30 mouse cellular contexts compared by ENCODE assay signal in the genomic region with DNA sequence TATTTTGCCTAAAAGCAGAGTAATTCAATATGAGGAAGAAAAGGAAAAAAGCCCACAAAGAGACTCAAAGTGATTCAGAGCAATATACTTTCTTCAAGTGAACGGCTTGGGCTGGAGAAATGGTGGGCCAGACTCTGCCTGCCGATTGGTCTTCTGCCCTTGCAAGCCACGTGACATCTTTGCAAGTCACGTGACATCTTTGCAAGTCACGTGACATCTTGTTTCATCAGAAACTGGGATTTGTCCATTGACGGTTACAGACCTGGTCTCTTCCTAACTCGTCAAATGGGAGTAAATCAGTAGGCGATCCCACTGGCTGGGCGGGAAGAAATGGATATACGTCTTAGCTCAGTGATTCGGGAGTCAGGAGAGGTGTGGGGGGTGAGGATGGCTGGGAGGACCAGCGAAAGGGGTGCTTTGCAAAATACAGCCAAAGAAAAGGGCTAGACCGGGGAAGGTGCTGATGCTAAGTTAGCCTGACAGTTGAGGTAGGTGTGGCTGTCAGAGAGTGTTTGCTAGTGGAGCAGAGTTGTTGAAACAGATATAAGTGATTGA. TPM values are rescaled to one million over a fixed set of nuclear protein-coding genes. Genes with fewer than 3 reads are reported as not detected.
DNase-seq lines count a peak whose midpoint lies in the region; ATAC-seq and TF ChIP-seq lines count a peak whose summit lies in the region.
"Had no signal": no experiment of that assay in that cellular context is flagged by ENCODE, and none has a peak within 500 bp of the region (broad histone marks: within the 10 kb centered on the region; RNA-seq: fewer than 3 reads in every experiment).

No protein-coding gene starts in this region.

- H3K79me2 ChIP-seq in C2C12 (ENCODE audit: control insufficient read depth, insufficient read depth), result no peaks in the 10 kb centered on the region
- no peaks in the 10 kb centered on the region for H3K79me2 ChIP-seq in MEL (ENCODE audit: control insufficient read depth, insufficient read depth, low read length, poor library complexity)
- H3K79me2 ChIP-seq in myocyte (ENCODE audit: control insufficient read depth, insufficient read depth), result no peaks in the 10 kb centered on the region

- WGBS in heart, embryonic 10.5 days, result 90% methylated on average over 13 of the region's 13 CpGs

- no peaks in the 10 kb centered on the region for H3K36me3 ChIP-seq in heart, embryonic 10.5 days
- no peaks in the 10 kb centered on the region for H3K36me3 ChIP-seq in C2C12 (ENCODE audit: control insufficient read depth, insufficient read depth)
- no peaks in the 10 kb centered on the region for H3K36me3 ChIP-seq in MEL (ENCODE audit: control insufficient read depth in 1 of 2, insufficient read depth in 2 of 2, low read length in 2 of 2)
- no peaks in the 10 kb centered on the region for H3K36me3 ChIP-seq in myocyte (ENCODE audit: control insufficient read depth, insufficient read depth)
- H3K36me3 ChIP-seq: embryonic facial prominence, embryonic 10.5 days; embryonic facial prominence, embryonic 13.5 days; forebrain, embryonic 10.5 days; hindbrain, embryonic 10.5 days; hindbrain, embryonic 13.5 days had no signal

- TF ChIP-seq RAD21 in MEL (IDR thresholded peaks at IDR 0.05; ENCODE audit: low read depth, low read length), result no peak

- H3K4me3 ChIP-seq in heart, embryonic 10.5 days, result no peak overlapping the region
- H3K4me3 ChIP-seq in C2C12 (ENCODE audit: insufficient read depth, poor library complexity, severe bottlenecking) (no peak overlapping the region), MEL (ENCODE audit: control insufficient read depth in 1 of 2, insufficient read depth in 1 of 2, low read depth in 2 of 2, low read length in 2 of 2) (no peak overlapping the region), myocyte (no peak overlapping the region)
- H3K4me3 ChIP-seq: embryonic facial prominence, embryonic 10.5 days; embryonic facial prominence, embryonic 13.5 days; erythroblast, embryonic 14.5 days; forebrain, embryonic 10.5 days; forebrain, embryonic 13.5 days; gastrocnemius, adult 2 months; hindbrain, embryonic 10.5 days; hindbrain, embryonic 13.5 days had no signal

- no peak for TF ChIP-seq POLR2A in MEL (IDR thresholded peaks at IDR 0.05; ENCODE audit: control insufficient read depth in 1 of 2, insufficient read depth in 1 of 2, low read depth in 1 of 2, low read length in 2 of 2, poor library complexity in 1 of 2)
- no peak for TF ChIP-seq POLR2A in myocyte (IDR thresholded peaks at IDR 0.05; ENCODE audit: insufficient read length, low read depth)

- peaks cover 5% of the 10 kb centered on the region for H3K4me1 ChIP-seq in heart, embryonic 10.5 days
- no peaks in the 10 kb centered on the region for H3K4me1 ChIP-seq in MEL (ENCODE audit: control insufficient read depth in 1 of 2, insufficient read depth in 2 of 2, low read length in 2 of 2)
- H3K4me1 ChIP-seq: forebrain, embryonic 13.5 days had no signal

- no peaks in the 10 kb centered on the region for H3K79me3 ChIP-seq in C2C12 (ENCODE audit: low read depth)

- no peak for TF ChIP-seq CTCF in C2C12 (IDR thresholded peaks at IDR 0.05; ENCODE audit: control insufficient read depth, insufficient read depth, insufficient read length)
- TF ChIP-seq CTCF in MEL (IDR thresholded peaks at IDR 0.05 in 2 of 3, conservative IDR thresholded peaks at IDR 0.05 in 1 of 3; ENCODE audit: control insufficient read depth in 1 of 3, insufficient read depth in 1 of 3, low read depth in 2 of 3, low read length in 3 of 3, poor library complexity in 1 of 3, severe bottlenecking in 1 of 3), result no peak

- no peak overlapping the region for H3K27ac ChIP-seq in heart, embryonic 10.5 days
- H3K27ac ChIP-seq in MEL (ENCODE audit: control insufficient read depth, low read depth, low read length), result no peak overlapping the region
- H3K27ac ChIP-seq: embryonic facial prominence, embryonic 10.5 days; embryonic facial prominence, embryonic 13.5 days; forebrain, embryonic 10.5 days; forebrain, embryonic 13.5 days; gastrocnemius, adult 2 months; hindbrain, embryonic 10.5 days; hindbrain, embryonic 13.5 days had no signal

- H3ac ChIP-seq in C2C12 (ENCODE audit: control insufficient read depth, insufficient read length, low read depth), result no peak overlapping the region
- H3ac ChIP-seq in myocyte (ENCODE audit: control insufficient read depth, insufficient read length), result no peak overlapping the region

- peak; percentile 58 for DNase-seq in heart, embryonic 10.5 days (ENCODE audit: low spot score)
- DNase-seq in heart, adult 9 months (ENCODE audit: low spot score in 2 of 2), result no peak
- DNase-seq in MEL (ENCODE audit: low read depth, low spot score), result no peak
- no peak for DNase-seq in cerebellum, adult 9-11 months
- DNase-seq: adrenal gland, adult 2 months; adrenal gland, postnatal 14 days; B cell, adult 2 months; cerebellum, adult 11 months; cerebellum, adult 2 months; cerebellum, postnatal 10 days; cerebellum, postnatal 36 days; embryo, embryonic 11 days; gastrocnemius, adult 2 months; gastrocnemius, postnatal 14 days; heart, adult 18-20 months had no signal

- TF ChIP-seq EP300 in MEL (IDR thresholded peaks at IDR 0.05; ENCODE audit: low read depth in 1 of 2, low read length in 2 of 2), result no peak

- H3K27me3 ChIP-seq in heart, embryonic 10.5 days (ENCODE audit: insufficient read depth, poor library complexity, severe bottlenecking), result no peaks in the 10 kb centered on the region
- H3K27me3 ChIP-seq in C2C12 (ENCODE audit: control insufficient read depth, insufficient read depth, insufficient read length) (no peaks in the 10 kb centered on the region), MEL (ENCODE audit: control insufficient read depth in 1 of 2, insufficient read depth in 2 of 2, low read length in 2 of 2) (no peaks in the 10 kb centered on the region), myocyte (ENCODE audit: control insufficient read depth, insufficient read depth, insufficient read length) (no peaks in the 10 kb centered on the region)
- H3K27me3 ChIP-seq: embryonic facial prominence, embryonic 13.5 days; forebrain, embryonic 13.5 days; Patski had no signal

- no peak for ATAC-seq in megakaryocyte, adult 5-6 weeks (ENCODE audit: poor library complexity, severe bottlenecking)
- ATAC-seq: forebrain, embryonic 13.5 days; forebrain, embryonic 16.5 days; hindbrain, embryonic 16.5 days; intestine, postnatal 0 days; Patski had no signal

- no peaks in the 10 kb centered on the region for H3K9me3 ChIP-seq in heart, embryonic 10.5 days
- H3K9me3 ChIP-seq in MEL (replicated peaks; ENCODE audit: insufficient read depth, low read length), result no peaks in the 10 kb centered on the region
- H3K9me3 ChIP-seq: embryonic facial prominence, embryonic 10.5 days; embryonic facial prominence, embryonic 13.5 days; forebrain, embryonic 10.5 days; forebrain, embryonic 13.5 days; hindbrain, embryonic 10.5 days; hindbrain, embryonic 13.5 days had no signal

- no peak overlapping the region for H3K9ac ChIP-seq in MEL (ENCODE audit: control insufficient read depth, low read depth, low read length, poor library complexity, severe bottlenecking)
- H3K9ac ChIP-seq: embryonic facial prominence, embryonic 13.5 days; forebrain, embryonic 13.5 days; hindbrain, embryonic 13.5 days had no signal

- no peak overlapping the region for H3K4me2 ChIP-seq in myocyte (ENCODE audit: low read depth)
- H3K4me2 ChIP-seq: embryonic facial prominence, embryonic 13.5 days; forebrain, embryonic 13.5 days; heart, embryonic 11.5 days; hindbrain, embryonic 13.5 days had no signal

TF ChIP-seq in C2C12, 6 proteins besides CTCF, POLR2A, EP300 and RAD21:
- TF ChIP-seq USF1 (IDR thresholded peaks at IDR 0.05; ENCODE audit: low read depth) (peak; percentile 74), MYOD1 (IDR thresholded peaks at IDR 0.05; ENCODE audit: control insufficient read depth, insufficient read length, low read depth) (no peak)

TF ChIP-seq in MEL, 35 proteins besides CTCF, POLR2A, EP300 and RAD21:
- TF ChIP-seq SIN3A (IDR thresholded peaks at IDR 0.05; ENCODE audit: low read length) (no peak), SMC3 (IDR thresholded peaks at IDR 0.05; ENCODE audit: low read depth, low read length) (no peak), USF1 (IDR thresholded peaks at IDR 0.05; ENCODE audit: low read depth, low read length) (peak; percentile 37; the same call in 1 of the 2 replicates), ZC3H11A (IDR thresholded peaks at IDR 0.05; ENCODE audit: low read depth, low read length) (no peak), KAT2A (conservative IDR thresholded peaks at IDR 0.05; ENCODE audit: low read depth, low read length) (no peak)

TF ChIP-seq in myocyte, 11 proteins besides CTCF, POLR2A, EP300 and RAD21:
- TF ChIP-seq SRF (IDR thresholded peaks at IDR 0.05; ENCODE audit: control insufficient read depth, insufficient read length, low read depth), result no peak
- TF ChIP-seq USF1 (IDR thresholded peaks at IDR 0.05; ENCODE audit: low read depth), result peak; percentile 40

RNA-seq across cellular contexts. Expression of a gene that starts 5.8 kb away (rescaled TPM):
- polyA plus RNA-seq in heart, embryonic 10.5 days (2016; fragmentation: Nextera tagmentation; extraction: Ambion mirVana), result 28.5 and 33.4 TPM in 2 replicates
- 7.4 TPM for polyA plus RNA-seq in C2C12 (2012; fragmentation: generic; extraction: Trizol)
- 0.03 TPM in 1 of 2 replicates, not detected in the other for total RNA-seq in MEL (2012; rRNA removed)
- polyA plus RNA-seq in MEL (2012; ENCODE audit: insufficient read depth in 1 of 2, insufficient read length in 2 of 2, low read depth in 1 of 2, low replicate concordance in 2 of 2, missing spikeins in 1 of 2), result under 1 TPM in 1 of 2 experiments, not detected in 1; 0.08 TPM
- 8.0 TPM for polyA plus RNA-seq in myocyte (2012; fragmentation: generic; extraction: Trizol)
- total RNA-seq in megakaryocyte, adult 5-6 weeks (2015), result 0.02 and 0.23 TPM in 2 replicates
- 0.04 and 0.15 TPM in 2 replicates for total RNA-seq in megakaryocyte, adult 5-6 weeks (2017)
